Mouse (Mus musculus): ENCODE data around the gene Mrpl53.

Mrpl53 gene

GRCm38 (mm10) chr6:83108762-83109668, at the start of gene Mrpl53:
Mrpl53 (plus strand) TSS chr6:83109040.
- peak; percentile 80 for DNase-seq

DNA sequence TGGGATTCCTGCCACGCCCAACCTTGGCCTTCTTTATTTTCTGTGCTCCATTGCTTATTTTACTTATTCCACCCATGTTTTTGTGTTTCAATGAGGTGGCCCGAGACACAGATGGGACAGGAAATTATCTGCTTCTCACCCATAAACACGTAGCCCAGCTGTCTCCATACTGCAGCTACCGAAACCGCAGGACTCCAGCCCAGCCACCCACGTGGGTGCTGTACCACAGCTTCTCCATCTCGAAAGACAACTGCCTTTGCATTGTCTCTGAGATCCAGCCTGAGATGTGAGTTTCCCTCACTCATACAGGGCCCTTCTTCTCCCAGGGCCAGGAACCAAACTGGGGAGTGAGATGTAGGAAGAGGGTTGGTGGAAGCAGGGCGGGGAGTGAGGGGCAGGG, 42.8 kb upstream of the Mrpl53 start:
- no peak for DNase-seq

- DNase-seq = no peak
These were observed 42.4 kb upstream of the Mrpl53 start for GRCm38 (mm10) chr6:83066441-83066840.

- DNase-seq = no peak
These were observed 40.6 kb upstream of the Mrpl53 start for GRCm38 (mm10) chr6:83068221-83068620.

- no peak for DNase-seq
These were observed 39.9 kb upstream of the Mrpl53 start for GRCm38 (mm10) chr6:83068706-83069487.

DNA sequence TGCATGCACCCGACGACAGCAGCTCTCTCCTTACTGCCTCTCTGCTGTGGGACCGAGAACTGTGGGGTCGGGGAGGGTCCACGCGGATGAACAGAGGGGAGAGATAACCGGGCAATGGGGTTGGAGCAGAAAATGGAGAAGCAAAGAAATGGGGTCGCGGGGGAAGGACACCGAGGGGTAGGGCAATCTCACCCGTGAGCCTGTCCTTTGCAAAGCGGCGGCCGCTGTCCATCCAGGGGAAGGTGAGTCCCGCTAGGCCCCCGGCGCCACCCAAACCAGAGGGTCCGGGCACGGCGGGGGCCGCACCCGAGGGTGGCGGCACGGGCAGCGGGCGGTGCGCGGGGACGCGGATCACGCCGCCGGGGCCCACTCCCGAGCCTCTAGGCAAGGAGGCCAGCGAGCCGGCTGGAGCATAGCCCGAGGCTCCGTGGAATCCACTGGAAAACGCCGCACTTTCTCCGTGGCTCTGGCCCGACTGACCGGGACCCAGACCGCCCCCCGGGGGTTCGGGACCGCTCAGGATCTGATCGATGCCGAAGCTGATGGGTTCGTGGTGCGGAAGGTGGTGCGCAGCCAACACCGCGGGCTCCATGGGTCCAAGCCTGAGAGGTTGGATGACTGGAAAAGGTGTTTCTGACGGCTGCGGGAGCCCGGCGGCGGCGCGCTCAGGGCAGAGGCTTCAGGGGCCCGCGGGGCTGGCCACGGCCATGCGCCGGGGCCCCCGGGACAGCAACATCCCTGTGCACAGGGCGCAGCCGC, 39.2 kb upstream of the Mrpl53 start:
- DNase-seq = no peak

DNA sequence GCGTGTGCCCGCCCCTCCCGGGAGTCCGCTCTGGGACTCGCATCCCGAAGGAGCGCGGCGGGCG, 38.8 kb upstream of the Mrpl53 start, which contains the start of gene Tlx2:
Tlx2 (minus strand) TSS at position 47 of the 64 bp plus-strand sequence.
- no peak for DNase-seq

DNA sequence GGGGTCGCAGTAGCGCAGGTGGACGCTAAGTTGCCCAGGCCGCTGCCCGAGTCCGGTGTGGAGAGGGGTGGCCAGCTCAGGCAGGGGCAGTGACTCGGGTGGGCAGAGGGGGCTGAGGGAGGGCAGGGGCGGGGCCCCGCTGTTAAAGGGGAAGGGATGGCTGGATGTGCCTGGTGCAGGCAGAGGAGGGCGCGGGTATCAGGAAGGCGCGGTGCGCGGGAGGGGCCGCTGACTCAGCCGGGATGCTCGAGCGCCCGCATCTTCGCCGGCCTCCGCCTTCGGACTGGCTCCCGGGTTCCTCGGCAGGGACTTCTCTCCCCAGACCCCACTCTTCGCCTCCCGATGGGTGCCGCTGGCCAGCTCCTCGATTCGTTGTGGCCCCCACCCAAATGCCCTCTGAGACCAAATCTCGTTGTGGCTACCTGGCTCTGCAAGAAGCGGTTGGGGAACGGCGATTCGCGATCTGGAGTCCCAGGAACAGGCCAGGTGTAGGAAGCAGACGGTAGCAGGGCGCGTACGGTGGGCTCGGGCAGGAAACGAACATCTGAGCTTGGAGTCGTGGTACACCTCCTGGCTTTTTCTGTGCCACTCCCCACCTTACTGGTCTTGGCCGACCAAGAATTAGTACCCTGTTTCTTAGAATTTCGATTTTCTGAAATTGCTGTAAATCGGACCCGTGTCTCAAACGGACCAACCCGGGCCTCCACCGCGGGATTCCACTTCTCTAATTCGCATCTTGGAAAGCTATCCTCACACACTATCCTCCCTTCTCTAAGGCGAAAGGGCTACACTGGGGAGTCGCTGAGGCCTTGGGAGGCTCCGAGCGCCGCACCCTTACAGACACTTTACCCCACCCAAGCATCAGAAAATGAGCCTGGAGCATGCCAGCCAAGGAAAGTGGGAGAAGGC, 38.3 kb upstream of the Mrpl53 start:
- no peak for DNase-seq

DNA sequence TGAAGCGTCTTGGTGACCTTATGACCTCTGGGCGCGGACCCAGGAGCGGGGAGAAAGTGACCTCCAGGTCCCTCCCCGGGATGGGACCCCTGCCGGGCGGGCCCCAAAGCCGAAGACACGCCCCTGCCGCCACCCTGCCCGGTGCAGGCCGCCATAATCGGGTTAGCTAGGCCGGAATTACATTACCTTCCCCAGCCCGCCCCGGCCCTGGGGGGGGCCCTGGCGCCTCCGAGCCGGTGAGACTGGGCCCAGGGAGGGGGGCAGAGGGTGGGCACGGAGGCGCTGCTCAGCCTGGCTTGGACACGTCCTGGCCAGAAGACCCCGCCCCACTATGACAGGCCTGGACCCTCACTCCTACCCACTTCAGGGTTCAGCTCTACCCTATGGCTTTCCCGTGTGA, 37.6 kb upstream of the Mrpl53 start:
- no peak for DNase-seq

- no peak for DNase-seq
These were observed 33.9 kb upstream of the Mrpl53 start for GRCm38 (mm10) chr6:83074979-83075378.

GRCm38 (mm10) chr6:83077630-83078323, 31.1 kb upstream of the Mrpl53 start, which contains the start of gene Pcgf1:
Pcgf1 (plus strand) TSS chr6:83077869.
- DNase-seq = peak; percentile 32

DNA sequence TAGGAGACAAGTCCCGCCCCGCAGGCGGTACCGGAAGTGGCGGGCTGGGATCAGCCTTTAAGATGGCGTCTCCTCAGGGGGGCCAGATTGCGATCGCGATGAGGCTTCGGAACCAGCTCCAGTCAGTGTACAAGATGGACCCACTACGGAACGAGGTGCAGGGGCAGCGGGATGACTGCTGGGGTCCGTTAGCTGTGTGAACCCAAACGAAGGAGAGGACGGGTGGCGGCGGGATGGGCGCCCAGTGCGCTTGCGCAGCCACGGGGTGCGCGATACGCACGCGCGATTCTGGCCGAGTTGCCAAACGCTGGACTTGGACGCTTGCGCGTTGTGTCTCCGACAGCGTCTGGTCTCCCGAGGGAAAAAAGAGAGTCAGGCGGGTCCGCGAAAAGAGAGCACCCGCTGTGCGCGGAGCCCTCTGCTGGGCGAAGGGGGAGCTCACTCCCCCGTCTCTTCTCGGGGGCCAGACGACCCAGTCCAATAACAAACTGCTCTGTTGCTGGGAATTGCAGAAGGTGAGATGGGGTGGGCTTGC, 30.4 kb upstream of the Mrpl53 start:
- DNase-seq = peak; percentile 99

- DNase-seq = no peak
These were observed 28.6 kb upstream of the Mrpl53 start for GRCm38 (mm10) chr6:83080210-83080609.

DNA sequence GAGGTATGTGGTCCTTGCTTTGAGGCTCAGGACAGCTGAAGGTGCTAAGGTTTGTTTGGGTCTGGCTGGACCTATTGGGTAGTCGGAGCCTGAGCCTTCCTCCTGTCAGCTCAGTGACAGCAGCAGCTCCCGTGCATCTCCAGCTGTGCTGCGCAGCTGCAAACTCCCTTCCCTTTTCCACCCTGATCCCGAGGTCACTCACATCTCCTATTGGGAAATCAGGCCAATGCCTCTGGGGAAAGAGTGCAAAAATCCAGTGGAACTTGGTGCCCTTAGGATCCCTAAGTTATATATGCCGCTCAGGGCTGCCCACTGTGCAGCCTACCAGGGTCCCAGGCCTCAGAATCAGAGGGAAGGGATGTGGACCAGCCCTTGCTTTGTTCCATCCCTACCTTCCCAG, 25.3 kb upstream of the Mrpl53 start:
- no peak for DNase-seq

- DNase-seq = no peak
These were observed 24.4 kb upstream of the Mrpl53 start for GRCm38 (mm10) chr6:83084477-83084876.

- DNase-seq = no peak
These were observed 22.5 kb upstream of the Mrpl53 start, which contains the start of gene Lbx2 for GRCm38 (mm10) chr6:83086121-83087035. Lbx2 (plus strand) TSS chr6:83086367.

DNA sequence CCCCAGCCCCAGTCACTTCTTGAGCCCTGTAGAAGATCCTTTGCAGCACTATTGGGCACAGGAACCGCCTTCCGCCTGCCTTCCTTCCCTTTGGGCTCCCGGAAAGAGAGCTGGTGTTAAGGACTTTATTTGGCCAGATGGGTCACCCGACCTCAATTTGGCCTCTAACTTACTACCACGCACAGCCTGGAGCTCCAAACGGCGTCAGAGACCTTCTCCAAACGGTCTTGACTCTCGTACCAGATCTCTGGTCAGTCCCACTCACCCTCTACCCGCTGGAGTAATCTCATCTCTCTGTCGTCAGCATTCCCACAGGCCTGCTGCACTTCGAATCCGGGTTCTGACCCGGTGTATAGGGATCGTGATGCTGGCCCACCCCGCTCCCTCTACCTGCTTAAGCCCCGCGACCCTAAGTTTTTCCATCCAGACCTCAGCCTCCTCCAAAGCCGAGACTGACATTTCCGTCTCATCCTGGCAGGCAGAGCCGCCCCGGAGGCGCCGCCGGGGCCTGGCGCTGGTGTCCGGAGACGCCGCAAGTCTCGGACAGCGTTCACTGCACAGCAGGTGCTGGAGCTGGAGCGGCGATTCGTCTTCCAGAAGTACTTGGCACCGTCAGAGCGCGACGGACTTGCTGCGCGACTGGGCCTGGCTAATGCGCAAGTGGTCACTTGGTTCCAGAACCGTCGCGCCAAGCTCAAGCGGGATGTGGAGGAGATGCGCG, 21.5 kb upstream of the Mrpl53 start:
- no peak for DNase-seq

- DNase-seq = no peak
These were observed 20.9 kb upstream of the Mrpl53 start for GRCm38 (mm10) chr6:83087926-83088260.

- DNase-seq = no peak
These were observed 16.3 kb upstream of the Mrpl53 start for GRCm38 (mm10) chr6:83092416-83093127.

Measured in liver (tissue).